ENCODE assay signal across 8 mouse cellular contexts in genomic region chr9:110742295-110742950, GRCm38 (mm10). TPM values are rescaled to one million over a fixed set of nuclear protein-coding genes. Genes with fewer than 3 reads are reported as not detected.
DNase-seq lines count a peak whose midpoint lies in the region; ATAC-seq and TF ChIP-seq lines count a peak whose summit lies in the region.

No protein-coding gene starts in this region.

- 1% methylated on average over 60 of the region's 71 CpGs for WGBS in cerebellum, adult 2 months
- WGBS in heart, embryonic 11.5 days (ENCODE audit: insufficient replicate concordance), result 1% methylated on average over 57 of the region's 71 CpGs
- under 1% methylated on average over 50 of the region's 71 CpGs for WGBS in midbrain, embryonic 15.5 days

- H3K9me3 ChIP-seq in heart, embryonic 11.5 days (replicated peaks; ENCODE audit: control insufficient read depth, low read length), result no peaks in the 10 kb centered on the region
- no peaks in the 10 kb centered on the region for H3K9me3 ChIP-seq in midbrain, embryonic 15.5 days

- peaks cover 6% of the 10 kb centered on the region; the same call in 1 of the 2 replicates for H3K27me3 ChIP-seq in cerebellum, adult 2 months (ENCODE audit: control insufficient read depth, insufficient read depth, low read length)
- peaks cover 5% of the 10 kb centered on the region; the same call in 1 of the 2 replicates for H3K27me3 ChIP-seq in heart, embryonic 11.5 days (ENCODE audit: control insufficient read depth, insufficient read depth, low read length)
- H3K27me3 ChIP-seq in midbrain, embryonic 15.5 days (replicated peaks), result peaks cover 23% of the 10 kb centered on the region; the same call in 1 of the 2 replicates

- TF ChIP-seq POLR2A in cerebellum, adult 2 months (IDR thresholded peaks at IDR 0.05; ENCODE audit: borderline replicate concordance, insufficient read depth, low read length), result no peak

- no peak for DNase-seq in cerebellum, adult 2 months
- no peak for DNase-seq in cerebellum, adult 9-10 months
- DNase-seq in adrenal gland, postnatal 10 days, result peak; percentile 39
- DNase-seq in kidney, postnatal 14 days, result peak; percentile 59
- DNase-seq in ovary, postnatal 10 days (ENCODE audit: low spot score), result no peak

- H3K4me3 ChIP-seq in cerebellum, adult 2 months (replicated peaks; ENCODE audit: insufficient read depth, low read depth, low read length), result peak overlapping the region; percentile 18
- peak overlapping the region; percentile 70 for H3K4me3 ChIP-seq in heart, embryonic 11.5 days (ENCODE audit: low read depth, low read length)
- peak overlapping the region; percentile 62 for H3K4me3 ChIP-seq in midbrain, embryonic 15.5 days

- H3K4me2 ChIP-seq in heart, embryonic 11.5 days, result peak overlapping the region; percentile 80
- peak overlapping the region; percentile 98 for H3K4me2 ChIP-seq in midbrain, embryonic 15.5 days

- no peak overlapping the region for H3K27ac ChIP-seq in cerebellum, adult 2 months (ENCODE audit: insufficient read depth, low read length)
- H3K27ac ChIP-seq in heart, embryonic 11.5 days (ENCODE audit: low read depth, low read length), result peak overlapping the region; percentile 87
- H3K27ac ChIP-seq in midbrain, embryonic 15.5 days, result no peak overlapping the region

- TF ChIP-seq CTCF in cerebellum, adult 2 months (IDR thresholded peaks at IDR 0.05; ENCODE audit: borderline replicate concordance, insufficient read depth, low read depth, low read length), result no peak

- peak overlapping the region; percentile 88 for H3K9ac ChIP-seq in heart, embryonic 11.5 days (ENCODE audit: low read depth, low read length)
- H3K9ac ChIP-seq in midbrain, embryonic 15.5 days, result peak overlapping the region; percentile 69

- H3K36me3 ChIP-seq in heart, embryonic 11.5 days (ENCODE audit: control insufficient read depth, insufficient read depth, low read length), result no peaks in the 10 kb centered on the region
- H3K36me3 ChIP-seq in midbrain, embryonic 15.5 days (replicated peaks), result no peaks in the 10 kb centered on the region

- peak; percentile 60 for ATAC-seq in heart, embryonic 11.5 days (replicated peaks; ENCODE audit: insufficient number of reproducible peaks, low FRiP score, low TSS enrichment)
- peak; percentile 68 for ATAC-seq in midbrain, embryonic 15.5 days (replicated peaks)
- no peak for ATAC-seq in frontal cortex, adult (ENCODE audit: low TSS enrichment)

- H3K4me1 ChIP-seq in cerebellum, adult 2 months (ENCODE audit: control insufficient read depth, insufficient read depth, low read length), result no peaks in the 10 kb centered on the region
- peaks cover 31% of the 10 kb centered on the region for H3K4me1 ChIP-seq in heart, embryonic 11.5 days (ENCODE audit: control insufficient read depth, insufficient read depth, low read length)
- peaks cover 20% of the 10 kb centered on the region for H3K4me1 ChIP-seq in midbrain, embryonic 15.5 days

RNA-seq across cellular contexts. Expression of gene Myl3, which starts 0.8 kb away (rescaled TPM):
- 0.43 and 0.51 TPM in 2 replicates for polyA plus RNA-seq in cerebellum, adult 2 months (2012; rRNA removed)
- total RNA-seq in adrenal gland, postnatal 10 days (2021), result 10 to 100 TPM; 10.6 to 78.0 TPM
- 3,236 and 3,494 TPM in 2 replicates for polyA plus RNA-seq in heart, embryonic 11.5 days (2014; fragmentation: Nextera tagmentation; extraction: Ambion mirVana)
- 0.56 and 2.0 TPM in 2 replicates for polyA plus RNA-seq in midbrain, embryonic 15.5 days (2015; fragmentation: Nextera tagmentation; extraction: Ambion mirVana)

RNA-seq across cellular contexts. Expression of gene Pth1r, which starts 4.5 kb away (rescaled TPM):
- 12.5 and 12.9 TPM in 2 replicates for polyA plus RNA-seq in cerebellum, adult 2 months (2012; rRNA removed)
- 10 to 100 TPM; 13.4 to 13.9 TPM for total RNA-seq in adrenal gland, postnatal 10 days (2021)
- polyA plus RNA-seq in heart, embryonic 11.5 days (2014; fragmentation: Nextera tagmentation; extraction: Ambion mirVana), result 24.3 and 27.8 TPM in 2 replicates
- 8.7 and 9.2 TPM in 2 replicates for polyA plus RNA-seq in midbrain, embryonic 15.5 days (2015; fragmentation: Nextera tagmentation; extraction: Ambion mirVana)

RNA-seq across cellular contexts. Expression of gene Prss42, which starts 55.5 kb away (rescaled TPM):
- not detected in 2 replicates for polyA plus RNA-seq in cerebellum, adult 2 months (2012; rRNA removed)
- not detected for total RNA-seq in adrenal gland, postnatal 10 days (2021)
- polyA plus RNA-seq in heart, embryonic 11.5 days (2014; fragmentation: Nextera tagmentation; extraction: Ambion mirVana), result not detected in 2 replicates
- not detected in 2 replicates for polyA plus RNA-seq in midbrain, embryonic 15.5 days (2015; fragmentation: Nextera tagmentation; extraction: Ambion mirVana)

Comparison
In these comparisons a context has a peak if more than half of its experiments do, and no peak if none do; other contexts are left out.
1. DNase-seq: peak in adrenal gland, postnatal 10 days (single experiment) and kidney, postnatal 14 days (single experiment); none in cerebellum, adult 2 months (0 of 2), cerebellum, adult 9-10 months (single experiment) and ovary, postnatal 10 days (single experiment).
2. H3K4me3 ChIP-seq: peak in every context shown above with its lines; median percentile 70 in heart, embryonic 11.5 days; 62 in midbrain, embryonic 15.5 days; 18 in cerebellum, adult 2 months.
3. RNA of gene Myl3, which starts 0.8 kb away (polyA plus RNA-seq): 3,236 to 3,494 TPM in heart, embryonic 11.5 days; 0.56 to 2.0 TPM in midbrain, embryonic 15.5 days and 0.43 to 0.51 TPM in cerebellum, adult 2 months; every median in the first group is over 1,000 times any median in the second.